Mouse (Mus musculus) embryonic facial prominence, embryonic 12.5 days (tissue): ENCODE measurements around the gene Eed. TPM values are rescaled to one million over a fixed set of nuclear protein-coding genes. Genes with fewer than 3 reads are reported as not detected.
A peak's percentile ranks its signal among the peaks of the same experiment; 100 is the strongest.

Experiments
- ATAC-seq: fragments of 200-750 bp; cut with Nextera tagmentation; 2 replicates; pipeline ENCODE4 v1.8.0; 2017; ENCODE audit not compliant: insufficient number of reproducible peaks, insufficient read depth, low FRiP score, low TSS enrichment
- H3K27ac ChIP-seq: fragments of 300-500 bp; sonication (generic); 2 replicates; pipeline ENCODE4 v1.5.1; 2016; ENCODE audit warnings: mild to moderate bottlenecking
- H3K27me3 ChIP-seq: fragments of 300-500 bp; sonication (generic); 2 replicates; pipeline ENCODE4 v1.6.1; 2016; ENCODE audit warnings: mild to moderate bottlenecking, moderate library complexity
- H3K36me3 ChIP-seq: fragments of 300-500 bp; sonication (generic); 2 replicates; pipeline ENCODE4 v1.6.1; 2016; ENCODE audit warnings: mild to moderate bottlenecking
- H3K4me1 ChIP-seq: fragments of 300-500 bp; sonication (generic); 2 replicates; pipeline ENCODE4 v1.6.1; 2016
- H3K4me2 ChIP-seq: fragments of 300-500 bp; sonication (generic); replicated peaks from 2 replicates; pipeline ENCODE4 v1.6.1; 2016; ENCODE audit warnings: mild to moderate bottlenecking, moderate library complexity
- H3K4me3 ChIP-seq: fragments of 300-500 bp; sonication (generic); 2 replicates; pipeline ENCODE4 v1.5.1; 2016; ENCODE audit warnings: mild to moderate bottlenecking
- H3K9ac ChIP-seq: fragments of 300-500 bp; sonication (generic); 2 replicates; pipeline ENCODE4 v1.6.1; 2016; ENCODE audit warnings: mild to moderate bottlenecking, moderate library complexity
- H3K9me3 ChIP-seq: fragments of 300-500 bp; sonication (generic); 2 replicates; pipeline ENCODE4 v1.6.1; 2016; ENCODE audit warnings: mild to moderate bottlenecking, moderate library complexity
- WGBS: fragments of 180-500 bp; shearing (Covaris S2); methylation state at CpG from one replicate; pipeline ENCODE4 v1.1.7; 2016; 5-methylcytosine and 5-hydroxymethylcytosine counted together
- polyA plus RNA-seq: library from polyadenylated mRNA; unstranded; fragments of >200 nt; fragmentation: Nextera tagmentation; extraction: Ambion mirVana; gene quantifications from 2 replicates; pipeline ENCODE4 v1.2.1, GENCODE M21; 2016

Gene Eed
- polyA plus RNA-seq, 1 experiment from 2014 or later = 95.5 TPM

GRCm38 (mm10) chr7:89939497-89940353, 41.1 kb downstream of the Eed start:
- no peak for ATAC-seq
- Histone ChIP-seq H3K4me1 (peaks cover 12% of the 10 kb centered on the region), H3K4me3 (peak overlapping the region; percentile 85), H3K9ac (peak overlapping the region; percentile 71), H3K4me2 (peak overlapping the region; percentile 63), H3K27me3 (no peaks in the 10 kb centered on the region), H3K27ac (no peak overlapping the region), H3K36me3 (peaks cover 1% of the 10 kb centered on the region; the same call in 1 of the 2 replicates), H3K9me3 (no peaks in the 10 kb centered on the region)
- 61% methylated on average over 15 of the region's 15 CpGs for WGBS

GRCm38 (mm10) chr7:89923441-89924180, 57.2 kb downstream of the Eed start:
- H3K27me3 ChIP-seq = no peaks in the 10 kb centered on the region
- no peaks in the 10 kb centered on the region for H3K9me3 ChIP-seq
- no peaks in the 10 kb centered on the region for H3K4me1 ChIP-seq
- H3K4me2 ChIP-seq = no peak overlapping the region
- H3K4me3 ChIP-seq = no peak overlapping the region
- WGBS = 95% methylated on average over 15 of the region's 15 CpGs
- peaks cover 11% of the 10 kb centered on the region for H3K36me3 ChIP-seq
- H3K9ac ChIP-seq = no peak overlapping the region
- H3K27ac ChIP-seq = no peak overlapping the region
- ATAC-seq = no peak

- no peaks in the 10 kb centered on the region for H3K9me3 ChIP-seq
- 91% methylated on average over 4 of the region's 4 CpGs for WGBS
- H3K27ac ChIP-seq = no peak overlapping the region
- no peak overlapping the region for H3K4me2 ChIP-seq
- H3K9ac ChIP-seq = no peak overlapping the region
- no peak overlapping the region for H3K4me3 ChIP-seq
- H3K36me3 ChIP-seq = peaks cover 8% of the 10 kb centered on the region
- H3K4me1 ChIP-seq = no peaks in the 10 kb centered on the region
- no peak for ATAC-seq
- no peaks in the 10 kb centered on the region for H3K27me3 ChIP-seq
These were observed 63.0 kb downstream of the Eed start for GRCm38 (mm10) chr7:89917776-89918175.

GRCm38 (mm10) chr7:89916711-89917110, 64.1 kb downstream of the Eed start:
- Histone ChIP-seq H3K9ac (no peak overlapping the region), H3K27ac (no peak overlapping the region), H3K9me3 (no peaks in the 10 kb centered on the region), H3K4me2 (no peak overlapping the region), H3K36me3 (peaks cover 8% of the 10 kb centered on the region), H3K4me3 (no peak overlapping the region), H3K27me3 (no peaks in the 10 kb centered on the region), H3K4me1 (no peaks in the 10 kb centered on the region)
- WGBS = 74% methylated on average over 5 of the region's 5 CpGs
- no peak for ATAC-seq

- Histone ChIP-seq H3K9me3 (no peaks in the 10 kb centered on the region), H3K36me3 (peaks cover 4% of the 10 kb centered on the region), H3K4me2 (no peak overlapping the region), H3K27me3 (no peaks in the 10 kb centered on the region), H3K27ac (no peak overlapping the region), H3K4me1 (0 out of 2 replicates have a peak, but pooled peaks cover 9% of the 10 kb centered on the region), H3K4me3 (no peak overlapping the region), H3K9ac (no peak overlapping the region)
- no peak for ATAC-seq
- WGBS = 90% methylated on average over 3 of the region's 3 CpGs
These were observed 67.2 kb downstream of the Eed start for GRCm38 (mm10) chr7:89913432-89914158.

- ATAC-seq = no peak
- Histone ChIP-seq H3K4me3 (no peak overlapping the region), H3K4me2 (no peak overlapping the region), H3K36me3 (peaks cover 4% of the 10 kb centered on the region), H3K27me3 (no peaks in the 10 kb centered on the region), H3K27ac (no peak overlapping the region), H3K9me3 (no peaks in the 10 kb centered on the region), H3K4me1 (peaks cover 13% of the 10 kb centered on the region; the same call in 1 of the 2 replicates), H3K9ac (no peak overlapping the region)
- WGBS = 89% methylated on average over 3 of the region's 3 CpGs
These were observed 68.4 kb downstream of the Eed start for GRCm38 (mm10) chr7:89912356-89912755.

- H3K36me3 ChIP-seq = no peaks in the 10 kb centered on the region
- H3K27ac ChIP-seq = no peak overlapping the region
- no peaks in the 10 kb centered on the region for H3K9me3 ChIP-seq
- H3K4me3 ChIP-seq = no peak overlapping the region
- 80% methylated on average over 4 of the region's 4 CpGs for WGBS
- H3K4me2 ChIP-seq = no peak overlapping the region
- H3K4me1 ChIP-seq = peaks cover 13% of the 10 kb centered on the region; the same call in 1 of the 2 replicates
- no peaks in the 10 kb centered on the region for H3K27me3 ChIP-seq
- H3K9ac ChIP-seq = no peak overlapping the region
- no peak for ATAC-seq
These were observed 71.1 kb downstream of the Eed start for GRCm38 (mm10) chr7:89909711-89910110.

GRCm38 (mm10) chr7:89908899-89909621, 71.7 kb downstream of the Eed start:
- H3K9me3 ChIP-seq = no peaks in the 10 kb centered on the region
- H3K9ac ChIP-seq = no peak overlapping the region
- no peaks in the 10 kb centered on the region for H3K27me3 ChIP-seq
- no peak overlapping the region for H3K4me2 ChIP-seq
- no peaks in the 10 kb centered on the region for H3K36me3 ChIP-seq
- peaks cover 13% of the 10 kb centered on the region; the same call in 1 of the 2 replicates for H3K4me1 ChIP-seq
- ATAC-seq = no peak
- H3K4me3 ChIP-seq = no peak overlapping the region
- no peak overlapping the region for H3K27ac ChIP-seq
- 62% methylated on average over 20 of the region's 20 CpGs for WGBS

- Histone ChIP-seq H3K9me3 (no peaks in the 10 kb centered on the region), H3K4me1 (peaks cover 17% of the 10 kb centered on the region; the same call in 1 of the 2 replicates), H3K36me3 (no peaks in the 10 kb centered on the region), H3K4me3 (no peak overlapping the region), H3K27ac (no peak overlapping the region), H3K27me3 (no peaks in the 10 kb centered on the region), H3K9ac (no peak overlapping the region), H3K4me2 (0 out of 2 replicates have a peak overlapping the region, but pooled peaks have one; percentile 2)
- WGBS = 33% methylated on average over 7 of the region's 7 CpGs
- ATAC-seq = no peak
These were observed 72.4 kb downstream of the Eed start for GRCm38 (mm10) chr7:89908421-89908820.

- no peak overlapping the region for H3K27ac ChIP-seq
- H3K4me1 ChIP-seq = peaks cover 21% of the 10 kb centered on the region; the same call in 1 of the 2 replicates
- no peak overlapping the region for H3K4me2 ChIP-seq
- WGBS = 19% methylated on average over 8 of the region's 8 CpGs
- no peak for ATAC-seq
- no peaks in the 10 kb centered on the region for H3K36me3 ChIP-seq
- no peaks in the 10 kb centered on the region for H3K27me3 ChIP-seq
- H3K4me3 ChIP-seq = no peak overlapping the region
- no peaks in the 10 kb centered on the region for H3K9me3 ChIP-seq
- H3K9ac ChIP-seq = no peak overlapping the region
These were observed 72.8 kb downstream of the Eed start for GRCm38 (mm10) chr7:89907950-89908349.
